ENCODE assay signal across 14 mouse cellular contexts in genomic region chr9:22099922-22100321, GRCm38 (mm10). TPM values are rescaled to one million over a fixed set of nuclear protein-coding genes. Genes with fewer than 3 reads are reported as not detected.
DNase-seq lines count a peak whose midpoint lies in the region; ATAC-seq and TF ChIP-seq lines count a peak whose summit lies in the region.
"Had no signal": no experiment of that assay in that cellular context is flagged by ENCODE, and none has a peak within 500 bp of the region (broad histone marks: within the 10 kb centered on the region; RNA-seq: fewer than 3 reads in every experiment).

No protein-coding gene starts in this region.

- no peak for ATAC-seq in hindbrain, embryonic 13.5 days (ENCODE audit: low FRiP score)
- no peak for ATAC-seq in hindbrain, embryonic 16.5 days
- peak; percentile 14 for ATAC-seq in Patski
- ATAC-seq in forebrain, embryonic 11.5 days (replicated peaks; ENCODE audit: low FRiP score), result no peak
- ATAC-seq: forebrain, embryonic 13.5 days had no signal

- H3K4me1 ChIP-seq in hindbrain, embryonic 13.5 days (replicated peaks), result peaks cover 9% of the 10 kb centered on the region
- H3K4me1 ChIP-seq in hindbrain, embryonic 16.5 days (ENCODE audit: control insufficient read depth, insufficient read depth, low read depth, low read length), result peaks cover 4% of the 10 kb centered on the region
- H3K4me1 ChIP-seq in E14TG2a.4 (replicated peaks; ENCODE audit: low read depth, low read length), result peaks cover 28% of the 10 kb centered on the region
- H3K4me1 ChIP-seq in limb, embryonic 10.5 days, result peaks cover 12% of the 10 kb centered on the region
- 0 out of 2 replicates have a peak, but pooled peaks cover 2% of the 10 kb centered on the region for H3K4me1 ChIP-seq in forebrain, embryonic 11.5 days (replicated peaks; ENCODE audit: control insufficient read depth, insufficient read depth, low read length)

- WGBS in hindbrain, embryonic 13.5 days, result 6% methylated on average over 18 of the region's 18 CpGs
- 2% methylated on average over 18 of the region's 18 CpGs for WGBS in hindbrain, embryonic 16.5 days
- WGBS in limb, embryonic 10.5 days, result 4% methylated on average over 18 of the region's 18 CpGs
- WGBS in forebrain, embryonic 11.5 days, result 4% methylated on average over 18 of the region's 18 CpGs

- no peaks in the 10 kb centered on the region for H3K36me3 ChIP-seq in hindbrain, embryonic 13.5 days
- no peaks in the 10 kb centered on the region for H3K36me3 ChIP-seq in hindbrain, embryonic 16.5 days (ENCODE audit: control insufficient read depth, insufficient read depth, low read length)
- H3K36me3 ChIP-seq in E14TG2a.4 (ENCODE audit: insufficient read depth, low read length), result no peaks in the 10 kb centered on the region
- no peaks in the 10 kb centered on the region for H3K36me3 ChIP-seq in limb, embryonic 10.5 days
- no peaks in the 10 kb centered on the region for H3K36me3 ChIP-seq in forebrain, embryonic 11.5 days (ENCODE audit: control insufficient read depth, insufficient read depth, low read length)

- POLR2A ChIA-PET in Patski (lab: Charles Lee), result interaction anchor here (0.5 to 2.9 kb wide), 7 partner anchors 10 to 322 kb away, joined by 3 to 7 read pairs (median 3); partner anchors contain the start of gene Ecsit

- TF ChIP-seq CTCF in E14TG2a.4 (conservative IDR thresholded peaks at IDR 0.05; ENCODE audit: low read length) (no peak), Patski (IDR thresholded peaks at IDR 0.05) (no peak)

- CTCF ChIA-PET in Patski (lab: Charles Lee), result interaction anchor here (0.9 to 2.1 kb wide), 4 partner anchors 21 to 56 kb away, joined by 3 to 4 read pairs (median 4); no protein-coding TSS in a partner anchor

- DNase-seq in Patski (ENCODE audit: low read depth, low spot score), result no peak
- peak; percentile 38 for DNase-seq in limb, embryonic 10.5 days (ENCODE audit: low spot score)
- no peak for DNase-seq in yolk sac, embryonic 10.5 days (ENCODE audit: low spot score)
- DNase-seq in forebrain, embryonic 11.5 days (ENCODE audit: low spot score), result no peak
- DNase-seq: adrenal gland, postnatal 36 days; cerebellum, adult 9-11 months; lung, postnatal 10 days; right cerebral cortex, postnatal 25 days; thymus, postnatal 25 days had no signal

- no peak overlapping the region for H3K4me2 ChIP-seq in hindbrain, embryonic 13.5 days
- H3K4me2 ChIP-seq in hindbrain, embryonic 16.5 days (ENCODE audit: low read length), result no peak overlapping the region
- no peak overlapping the region for H3K4me2 ChIP-seq in forebrain, embryonic 11.5 days (ENCODE audit: low read depth, low read length, severe bottlenecking)
- H3K4me2 ChIP-seq: forebrain, embryonic 13.5 days had no signal

- peaks cover 59% of the 10 kb centered on the region for H3K27me3 ChIP-seq in hindbrain, embryonic 13.5 days
- peaks cover 24% of the 10 kb centered on the region for H3K27me3 ChIP-seq in hindbrain, embryonic 16.5 days (replicated peaks; ENCODE audit: control insufficient read depth, insufficient read depth, low read length)
- H3K27me3 ChIP-seq in E14TG2a.4 (ENCODE audit: insufficient read depth, low read length) (peaks cover 65% of the 10 kb centered on the region), Patski (no peaks in the 10 kb centered on the region)
- peaks cover 55% of the 10 kb centered on the region for H3K27me3 ChIP-seq in limb, embryonic 10.5 days (ENCODE audit: low read depth, poor library complexity, severe bottlenecking)
- peaks cover 18% of the 10 kb centered on the region for H3K27me3 ChIP-seq in forebrain, embryonic 11.5 days (ENCODE audit: control insufficient read depth, insufficient read depth, low read length)

- H3K27ac ChIP-seq in hindbrain, embryonic 13.5 days, result no peak overlapping the region
- H3K27ac ChIP-seq in hindbrain, embryonic 16.5 days (ENCODE audit: low read depth, low read length), result no peak overlapping the region
- H3K27ac ChIP-seq in limb, embryonic 10.5 days, result no peak overlapping the region
- H3K27ac ChIP-seq in forebrain, embryonic 11.5 days (ENCODE audit: low read depth, low read length), result no peak overlapping the region
- H3K27ac ChIP-seq: forebrain, embryonic 13.5 days had no signal

- no peaks in the 10 kb centered on the region for H3K9me3 ChIP-seq in hindbrain, embryonic 13.5 days
- H3K9me3 ChIP-seq in hindbrain, embryonic 16.5 days (ENCODE audit: control insufficient read depth, low read length), result no peaks in the 10 kb centered on the region
- no peaks in the 10 kb centered on the region for H3K9me3 ChIP-seq in E14TG2a.4 (ENCODE audit: low read length)
- H3K9me3 ChIP-seq in limb, embryonic 10.5 days (replicated peaks), result no peaks in the 10 kb centered on the region
- H3K9me3 ChIP-seq in forebrain, embryonic 11.5 days (ENCODE audit: control insufficient read depth, low read length), result no peaks in the 10 kb centered on the region
- H3K9me3 ChIP-seq: forebrain, embryonic 13.5 days had no signal

- no peak overlapping the region for H3K4me3 ChIP-seq in hindbrain, embryonic 13.5 days
- no peak overlapping the region for H3K4me3 ChIP-seq in hindbrain, embryonic 16.5 days (ENCODE audit: low read length)
- peak overlapping the region; percentile 60 for H3K4me3 ChIP-seq in E14TG2a.4 (replicated peaks; ENCODE audit: low read length)
- H3K4me3 ChIP-seq in limb, embryonic 10.5 days, result peak overlapping the region; percentile 24
- H3K4me3 ChIP-seq in forebrain, embryonic 11.5 days (ENCODE audit: low read depth, low read length), result no peak overlapping the region
- H3K4me3 ChIP-seq: forebrain, embryonic 13.5 days had no signal

- H3K9ac ChIP-seq in hindbrain, embryonic 13.5 days, result peak overlapping the region; percentile 29; the same call in 1 of the 2 replicates
- H3K9ac ChIP-seq in hindbrain, embryonic 16.5 days (ENCODE audit: low read depth, low read length), result no peak overlapping the region
- H3K9ac ChIP-seq in forebrain, embryonic 11.5 days (ENCODE audit: low read length), result no peak overlapping the region
- H3K9ac ChIP-seq: forebrain, embryonic 13.5 days had no signal

- in situ Hi-C loops in Patski (cut with MboI; ENCODE audit: low pct_unique_long_range_greater_than_20kb), result no loop called here

RNA-seq across cellular contexts. Expression of gene Cnn1, which starts 0.9 kb away (rescaled TPM):
- 1.4 and 4.5 TPM in 2 replicates for polyA plus RNA-seq in hindbrain, embryonic 13.5 days (2015; fragmentation: Nextera tagmentation; extraction: Ambion mirVana)
- 0.93 and 1.4 TPM in 2 replicates for polyA plus RNA-seq in hindbrain, embryonic 16.5 days (2015; fragmentation: Nextera tagmentation; extraction: Ambion mirVana)
- polyA plus RNA-seq in Patski (2021), result 408 TPM
- polyA plus RNA-seq in limb, embryonic 10.5 days (2016; fragmentation: Nextera tagmentation; extraction: Ambion mirVana), result 0.89 and 2.4 TPM in 2 replicates
- 1.00 and 1.2 TPM in 2 replicates for polyA plus RNA-seq in forebrain, embryonic 11.5 days (2014; fragmentation: Nextera tagmentation; extraction: Ambion mirVana)

RNA-seq across cellular contexts. Expression of gene Ecsit, which starts 14.7 kb away (rescaled TPM):
- 53.5 and 56.5 TPM in 2 replicates for polyA plus RNA-seq in hindbrain, embryonic 13.5 days (2015; fragmentation: Nextera tagmentation; extraction: Ambion mirVana)
- polyA plus RNA-seq in hindbrain, embryonic 16.5 days (2015; fragmentation: Nextera tagmentation; extraction: Ambion mirVana), result 60.9 and 62.3 TPM in 2 replicates
- polyA plus RNA-seq in Patski (2021), result 44.3 TPM
- polyA plus RNA-seq in limb, embryonic 10.5 days (2016; fragmentation: Nextera tagmentation; extraction: Ambion mirVana), result 38.9 and 46.4 TPM in 2 replicates
- 34.6 and 39.6 TPM in 2 replicates for polyA plus RNA-seq in forebrain, embryonic 11.5 days (2014; fragmentation: Nextera tagmentation; extraction: Ambion mirVana)

RNA-seq across cellular contexts. Expression of gene Elof1, which starts 17.1 kb away (rescaled TPM):
- 179 and 185 TPM in 2 replicates for polyA plus RNA-seq in hindbrain, embryonic 13.5 days (2015; fragmentation: Nextera tagmentation; extraction: Ambion mirVana)
- 192 TPM in 2 replicates for polyA plus RNA-seq in hindbrain, embryonic 16.5 days (2015; fragmentation: Nextera tagmentation; extraction: Ambion mirVana)
- polyA plus RNA-seq in Patski (2021), result 123 TPM
- polyA plus RNA-seq in limb, embryonic 10.5 days (2016; fragmentation: Nextera tagmentation; extraction: Ambion mirVana), result 233 and 257 TPM in 2 replicates
- polyA plus RNA-seq in forebrain, embryonic 11.5 days (2014; fragmentation: Nextera tagmentation; extraction: Ambion mirVana), result 205 and 233 TPM in 2 replicates

RNA-seq across cellular contexts. Expression of gene Zfp653, which starts 28.7 kb away (rescaled TPM):
- polyA plus RNA-seq in hindbrain, embryonic 13.5 days (2015; fragmentation: Nextera tagmentation; extraction: Ambion mirVana), result 17.7 and 19.5 TPM in 2 replicates
- 16.6 and 16.7 TPM in 2 replicates for polyA plus RNA-seq in hindbrain, embryonic 16.5 days (2015; fragmentation: Nextera tagmentation; extraction: Ambion mirVana)
- 10.9 TPM for polyA plus RNA-seq in Patski (2021)
- polyA plus RNA-seq in limb, embryonic 10.5 days (2016; fragmentation: Nextera tagmentation; extraction: Ambion mirVana), result 11.0 TPM in 2 replicates
- 10.9 and 11.8 TPM in 2 replicates for polyA plus RNA-seq in forebrain, embryonic 11.5 days (2014; fragmentation: Nextera tagmentation; extraction: Ambion mirVana)

RNA-seq across cellular contexts. Expression of gene Gm49318, which starts 28.9 kb away (rescaled TPM):
- polyA plus RNA-seq in hindbrain, embryonic 13.5 days (2015; fragmentation: Nextera tagmentation; extraction: Ambion mirVana), result not detected in 2 replicates
- polyA plus RNA-seq in hindbrain, embryonic 16.5 days (2015; fragmentation: Nextera tagmentation; extraction: Ambion mirVana), result not detected in 2 replicates
- not detected for polyA plus RNA-seq in Patski (2021)
- polyA plus RNA-seq in limb, embryonic 10.5 days (2016; fragmentation: Nextera tagmentation; extraction: Ambion mirVana), result not detected in 2 replicates
- polyA plus RNA-seq in forebrain, embryonic 11.5 days (2014; fragmentation: Nextera tagmentation; extraction: Ambion mirVana), result not detected in 2 replicates
- polyA plus RNA-seq: forebrain, embryonic 13.5 days; neural tube, embryonic 11.5 days had no signal

Comparison
In these comparisons a context has a peak if more than half of its experiments do, and no peak if none do; other contexts are left out.
1. H3K4me3 ChIP-seq: peak in E14TG2a.4 (single experiment) and limb, embryonic 10.5 days (single experiment); none in hindbrain, embryonic 13.5 days (single experiment), hindbrain, embryonic 16.5 days (single experiment) and forebrain, embryonic 11.5 days (single experiment).
2. RNA of gene Cnn1, which starts 0.9 kb away (polyA plus RNA-seq): 408 TPM in Patski (single experiment); 0.89 to 2.4 TPM in limb, embryonic 10.5 days, 1.4 to 4.5 TPM in hindbrain, embryonic 13.5 days, 1.00 to 1.2 TPM in forebrain, embryonic 11.5 days and 0.93 to 1.4 TPM in hindbrain, embryonic 16.5 days; every median in the first group is over 10 times any median in the second.